Mouse (Mus musculus) hindbrain, embryonic 13.5 days (tissue): ENCODE measurements around the gene Mroh2a. TPM values are rescaled to one million over a fixed set of nuclear protein-coding genes. Genes with fewer than 3 reads are reported as not detected.
A peak's percentile ranks its signal among the peaks of the same experiment; 100 is the strongest.

Experiments used
- ATAC-seq: fragments of 200-750 bp; cut with Nextera tagmentation; 2 replicates; pipeline ENCODE4 v1.8.0; 2017; ENCODE audit warnings: moderate TSS enrichment; ENCODE audit not compliant: low FRiP score
- H3K27ac ChIP-seq: fragments of 300-500 bp; sonication (generic); 2 replicates; pipeline ENCODE4 v1.5.1; 2015; ENCODE audit warnings: inconsistent platforms, mild to moderate bottlenecking, moderate library complexity
- H3K27me3 ChIP-seq: fragments of 300-500 bp; sonication (generic); 2 replicates; pipeline ENCODE4 v1.6.1; 2015; ENCODE audit warnings: mild to moderate bottlenecking, inconsistent platforms
- H3K36me3 ChIP-seq: fragments of 300-500 bp; sonication (generic); 2 replicates; pipeline ENCODE4 v1.6.1; 2015; ENCODE audit warnings: mild to moderate bottlenecking, inconsistent platforms
- H3K4me1 ChIP-seq: fragments of 300-500 bp; sonication (generic); replicated peaks from 2 replicates; pipeline ENCODE4 v1.6.1; 2015; ENCODE audit warnings: inconsistent platforms
- H3K4me2 ChIP-seq: fragments of 300-500 bp; sonication (generic); 2 replicates; pipeline ENCODE4 v1.6.1; 2015; ENCODE audit warnings: inconsistent platforms, mild to moderate bottlenecking, moderate library complexity
- H3K4me3 ChIP-seq: fragments of 300-500 bp; sonication (generic); 2 replicates; pipeline ENCODE4 v1.5.1; 2015; ENCODE audit warnings: mild to moderate bottlenecking, inconsistent platforms
- H3K9ac ChIP-seq: fragments of 300-500 bp; sonication (generic); 2 replicates; pipeline ENCODE4 v1.6.1; 2015; ENCODE audit warnings: mild to moderate bottlenecking, inconsistent platforms
- H3K9me3 ChIP-seq: fragments of 300-500 bp; sonication (generic); 2 replicates; pipeline ENCODE4 v1.6.1; 2016; ENCODE audit warnings: inconsistent platforms
- WGBS: fragments of 180-500 bp; shearing (Covaris S2); methylation state at CpG from one replicate; pipeline ENCODE4 v1.1.7; 2015; 5-methylcytosine and 5-hydroxymethylcytosine counted together
- polyA plus RNA-seq: library from polyadenylated mRNA; unstranded; fragments of >200 nt; fragmentation: Nextera tagmentation; extraction: Ambion mirVana; gene quantifications from 2 replicates; pipeline ENCODE4 v1.2.1, GENCODE M21; 2015

The Mroh2a gene
- polyA plus RNA-seq, 1 experiment from 2014 or later: 0.66 TPM

DNA sequence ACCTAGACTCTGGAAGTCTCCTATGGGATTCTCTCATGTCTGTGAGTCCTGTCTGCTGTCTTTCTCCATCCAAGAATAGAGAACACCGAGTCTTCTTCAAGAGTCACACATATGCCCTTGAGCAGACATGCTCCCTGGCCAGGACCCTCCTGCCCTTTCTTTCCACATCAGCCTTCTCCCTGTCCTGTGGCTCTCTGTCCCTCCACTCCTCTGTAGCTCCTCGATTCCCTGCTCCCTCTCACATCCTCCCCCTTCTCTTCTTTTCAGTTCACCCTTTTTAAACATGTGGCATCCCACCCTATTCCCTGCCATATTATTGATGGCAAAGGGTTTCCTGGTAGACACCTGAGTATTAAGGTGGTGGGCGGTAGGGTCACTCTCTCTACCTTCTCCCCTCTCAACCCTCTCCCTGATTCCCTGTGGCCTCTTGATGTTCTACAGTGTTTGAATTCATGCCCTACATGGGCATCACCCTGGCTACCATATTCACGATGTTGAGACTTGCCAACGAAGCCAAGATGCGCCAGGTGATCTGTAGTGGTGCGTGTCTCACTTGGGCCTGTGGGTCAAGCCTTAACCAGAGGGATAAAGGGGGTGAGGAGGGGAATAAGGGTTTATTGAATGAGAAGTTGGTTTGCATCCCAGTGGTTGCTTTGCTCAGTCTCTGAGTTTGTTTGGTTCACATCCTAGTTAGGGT lies 5.2 kb downstream of the Mroh2a start:
- WGBS: 71% methylated on average over 7 of the region's 7 CpGs
- H3K4me1 ChIP-seq: no peaks in the 10 kb centered on the region
- H3K27me3 ChIP-seq: no peaks in the 10 kb centered on the region
- H3K4me2 ChIP-seq: no peak overlapping the region
- H3K9me3 ChIP-seq: peaks cover 97% of the 10 kb centered on the region
- no peak overlapping the region for H3K9ac ChIP-seq
- H3K36me3 ChIP-seq: no peaks in the 10 kb centered on the region
- no peak overlapping the region for H3K27ac ChIP-seq
- no peak overlapping the region for H3K4me3 ChIP-seq
- no peak for ATAC-seq

DNA sequence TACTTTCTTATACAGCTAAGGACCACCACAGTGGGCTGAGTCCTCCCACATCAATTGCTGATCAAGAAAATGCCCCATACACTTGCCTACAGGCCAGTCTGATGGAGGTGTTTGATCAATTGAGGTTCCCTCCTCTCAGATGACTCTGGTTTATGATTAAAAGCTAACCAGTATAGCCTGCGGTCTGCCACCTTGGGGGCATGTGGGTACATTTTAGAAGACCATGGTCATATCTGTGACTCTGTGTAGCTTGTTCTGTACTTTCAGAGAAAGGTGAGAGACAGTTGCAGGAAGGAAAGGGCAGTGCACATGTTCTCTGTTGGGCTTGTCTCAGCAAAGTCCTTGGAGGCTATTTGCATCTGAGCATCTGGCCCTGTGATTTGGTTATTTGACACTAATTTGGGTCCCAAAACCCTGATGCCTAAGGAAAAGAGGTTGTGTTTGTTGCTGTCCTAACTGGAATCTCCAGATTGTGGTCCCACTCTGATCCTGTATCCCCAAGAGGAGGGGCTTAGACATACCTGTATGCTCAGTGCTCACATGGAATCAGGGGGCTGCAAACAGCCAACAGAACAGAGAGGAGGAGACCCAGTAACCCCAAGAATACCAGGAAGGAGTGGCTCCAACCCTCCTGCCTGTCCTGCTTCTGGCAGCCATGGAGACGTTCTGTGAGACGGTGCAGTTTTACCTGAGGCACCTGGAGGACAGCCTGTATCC lies 6.0 kb downstream of the Mroh2a start:
- Histone ChIP-seq H3K27me3 (no peaks in the 10 kb centered on the region), H3K27ac (no peak overlapping the region), H3K4me2 (no peak overlapping the region), H3K4me3 (no peak overlapping the region), H3K4me1 (no peaks in the 10 kb centered on the region), H3K9me3 (peaks cover 97% of the 10 kb centered on the region), H3K36me3 (no peaks in the 10 kb centered on the region), H3K9ac (no peak overlapping the region)
- no peak for ATAC-seq
- WGBS: 53% methylated on average over 3 of the region's 3 CpGs

DNA sequence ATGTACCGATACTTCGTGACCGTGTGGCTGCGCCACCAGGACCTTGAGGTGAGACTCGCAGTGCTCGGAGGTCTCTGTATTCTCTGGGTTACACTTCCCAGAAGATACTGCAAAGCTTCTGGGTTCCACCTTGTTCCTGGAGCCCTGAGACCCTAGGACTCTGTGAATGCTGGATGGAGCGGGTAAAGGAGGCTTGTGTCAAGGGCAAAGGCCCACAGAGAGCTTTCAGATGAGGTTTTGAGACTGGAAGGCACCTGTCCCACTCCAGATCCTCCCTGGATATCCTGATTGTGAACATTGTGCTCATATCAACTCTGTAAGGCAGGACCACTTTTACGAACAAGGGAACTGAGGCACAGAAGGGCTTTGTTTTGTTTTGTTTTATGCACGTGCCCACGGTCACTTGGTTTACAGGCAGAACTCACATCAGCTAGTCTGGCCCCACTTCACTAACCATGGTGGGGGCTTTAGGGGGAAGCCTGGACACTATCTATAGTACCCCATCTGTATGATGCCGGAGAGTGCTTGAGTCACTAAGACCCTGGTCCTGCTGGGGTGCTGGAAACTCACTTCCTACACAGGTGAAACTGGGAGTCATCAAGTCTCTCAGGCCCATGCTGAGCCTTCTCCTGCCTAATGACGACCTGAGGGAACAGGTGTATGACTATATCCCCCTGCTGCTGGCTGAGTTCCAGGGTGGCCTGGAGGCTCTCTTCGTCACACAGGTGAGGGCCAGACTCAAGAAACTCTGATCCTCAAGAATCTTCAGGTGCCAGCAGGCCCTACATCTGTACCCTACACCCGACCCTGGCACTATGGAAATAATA lies 6.8 kb downstream of the Mroh2a start:
- Histone ChIP-seq H3K9ac (no peak overlapping the region), H3K4me2 (no peak overlapping the region), H3K36me3 (no peaks in the 10 kb centered on the region), H3K4me1 (no peaks in the 10 kb centered on the region), H3K9me3 (peaks cover 97% of the 10 kb centered on the region), H3K27me3 (no peaks in the 10 kb centered on the region), H3K4me3 (no peak overlapping the region), H3K27ac (no peak overlapping the region)
- ATAC-seq: no peak
- WGBS: 70% methylated on average over 14 of the region's 14 CpGs

GRCm38 (mm10) chr1:88234248-88234610 lies 7.4 kb downstream of the Mroh2a start:
- H3K36me3 ChIP-seq: no peaks in the 10 kb centered on the region
- H3K9me3 ChIP-seq: peaks cover 97% of the 10 kb centered on the region
- H3K27me3 ChIP-seq: no peaks in the 10 kb centered on the region
- no peaks in the 10 kb centered on the region for H3K4me1 ChIP-seq
- no peak for ATAC-seq
- H3K4me2 ChIP-seq: no peak overlapping the region
- WGBS: 67% methylated on average over 4 of the region's 4 CpGs
- no peak overlapping the region for H3K9ac ChIP-seq
- no peak overlapping the region for H3K27ac ChIP-seq
- no peak overlapping the region for H3K4me3 ChIP-seq

DNA sequence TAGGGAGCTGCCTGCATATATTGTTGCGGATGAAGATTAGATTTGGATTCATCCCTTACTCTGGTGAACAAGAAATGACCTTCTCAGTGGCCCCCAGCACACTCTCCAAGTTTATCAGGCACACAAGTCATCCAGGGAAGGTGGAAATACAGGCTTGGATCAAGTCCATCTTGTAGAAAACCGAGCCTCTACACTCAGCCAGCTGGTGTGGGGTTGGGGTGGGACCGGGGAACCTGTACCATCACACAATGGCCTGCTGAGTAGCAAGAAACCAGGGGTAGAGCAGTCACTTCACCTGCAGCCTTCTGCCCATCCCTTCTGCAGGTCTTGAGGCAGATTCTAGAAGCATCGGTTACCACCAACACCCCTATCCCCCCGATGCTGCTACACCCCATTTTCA lies 7.9 kb downstream of the Mroh2a start:
- WGBS: 45% methylated on average over 5 of the region's 5 CpGs
- Histone ChIP-seq H3K27me3 (no peaks in the 10 kb centered on the region), H3K36me3 (no peaks in the 10 kb centered on the region), H3K9me3 (peaks cover 97% of the 10 kb centered on the region), H3K4me1 (no peaks in the 10 kb centered on the region), H3K4me2 (no peak overlapping the region), H3K27ac (no peak overlapping the region), H3K4me3 (no peak overlapping the region), H3K9ac (no peak overlapping the region)
- ATAC-seq: no peak

- H3K27me3 ChIP-seq: no peaks in the 10 kb centered on the region
- H3K27ac ChIP-seq: no peak overlapping the region
- no peaks in the 10 kb centered on the region for H3K4me1 ChIP-seq
- no peak for ATAC-seq
- H3K36me3 ChIP-seq: no peaks in the 10 kb centered on the region
- no peak overlapping the region for H3K9ac ChIP-seq
- no peak overlapping the region for H3K4me2 ChIP-seq
- H3K4me3 ChIP-seq: no peak overlapping the region
- peaks cover 97% of the 10 kb centered on the region for H3K9me3 ChIP-seq
- 63% methylated on average over 11 of the region's 11 CpGs for WGBS
Measured at GRCm38 (mm10) chr1:88235046-88235893, 8.5 kb downstream of the Mroh2a start.

DNA sequence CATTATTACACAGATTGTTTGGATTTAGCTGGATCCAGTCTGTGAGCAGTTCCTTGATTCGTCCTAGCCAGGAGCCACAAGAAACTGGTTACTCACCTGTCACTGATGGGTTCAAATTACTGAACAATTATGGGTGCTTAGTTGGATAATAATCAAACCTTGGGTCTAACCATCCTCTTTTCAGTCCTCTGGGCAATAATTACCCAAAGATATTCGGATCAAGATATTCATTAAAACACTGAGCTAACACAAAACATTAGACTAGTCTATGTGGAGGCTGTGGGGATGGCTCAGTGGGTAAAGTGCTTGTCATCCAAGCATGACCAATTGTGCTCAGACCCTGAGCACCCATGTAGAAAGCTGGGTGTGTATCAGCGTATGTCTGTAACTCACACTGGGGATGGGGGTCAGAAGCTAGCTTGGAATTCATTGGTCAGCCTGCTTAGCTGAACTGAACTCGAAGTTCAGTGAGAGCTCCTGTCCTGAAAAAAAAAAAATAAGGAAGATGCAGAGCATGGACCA lies 9.2 kb downstream of the Mroh2a start:
- H3K4me2 ChIP-seq: no peak overlapping the region
- no peak overlapping the region for H3K4me3 ChIP-seq
- H3K9me3 ChIP-seq: peaks cover 97% of the 10 kb centered on the region
- 63% methylated on average over 4 of the region's 4 CpGs for WGBS
- H3K36me3 ChIP-seq: no peaks in the 10 kb centered on the region
- H3K27ac ChIP-seq: no peak overlapping the region
- no peak overlapping the region for H3K9ac ChIP-seq
- H3K27me3 ChIP-seq: no peaks in the 10 kb centered on the region
- H3K4me1 ChIP-seq: no peaks in the 10 kb centered on the region
- ATAC-seq: no peak

GRCm38 (mm10) chr1:88237311-88237710 lies 10.5 kb downstream of the Mroh2a start:
- Histone ChIP-seq H3K36me3 (no peaks in the 10 kb centered on the region), H3K27me3 (no peaks in the 10 kb centered on the region), H3K4me3 (no peak overlapping the region), H3K9me3 (peaks cover 94% of the 10 kb centered on the region), H3K9ac (no peak overlapping the region), H3K4me2 (no peak overlapping the region), H3K4me1 (no peaks in the 10 kb centered on the region), H3K27ac (no peak overlapping the region)
- no peak for ATAC-seq
- WGBS: 85% methylated on average over 5 of the region's 5 CpGs

GRCm38 (mm10) chr1:88238771-88239170 lies 12.0 kb downstream of the Mroh2a start:
- Histone ChIP-seq H3K27me3 (no peaks in the 10 kb centered on the region), H3K36me3 (no peaks in the 10 kb centered on the region), H3K9ac (no peak overlapping the region), H3K4me3 (no peak overlapping the region), H3K27ac (no peak overlapping the region), H3K4me2 (no peak overlapping the region), H3K9me3 (peaks cover 93% of the 10 kb centered on the region), H3K4me1 (no peaks in the 10 kb centered on the region)
- 78% methylated on average over 6 of the region's 6 CpGs for WGBS
- ATAC-seq: peak; percentile 4; the same call in 1 of the 2 replicates

- H3K27ac ChIP-seq: no peak overlapping the region
- 73% methylated on average over 5 of the region's 5 CpGs for WGBS
- H3K4me3 ChIP-seq: no peak overlapping the region
- no peak for ATAC-seq
- H3K4me2 ChIP-seq: no peak overlapping the region
- no peaks in the 10 kb centered on the region for H3K36me3 ChIP-seq
- no peak overlapping the region for H3K9ac ChIP-seq
- H3K4me1 ChIP-seq: no peaks in the 10 kb centered on the region
- peaks cover 93% of the 10 kb centered on the region for H3K9me3 ChIP-seq
- no peaks in the 10 kb centered on the region for H3K27me3 ChIP-seq
Measured at GRCm38 (mm10) chr1:88240072-88240471, 13.3 kb downstream of the Mroh2a start.

- H3K27me3 ChIP-seq: no peaks in the 10 kb centered on the region
- no peak overlapping the region for H3K4me2 ChIP-seq
- H3K4me1 ChIP-seq: no peaks in the 10 kb centered on the region
- no peak overlapping the region for H3K4me3 ChIP-seq
- 0 out of 2 replicates have a peak, but pooled peaks have one; percentile 1 for ATAC-seq
- H3K9ac ChIP-seq: no peak overlapping the region
- no peak overlapping the region for H3K27ac ChIP-seq
- H3K9me3 ChIP-seq: peaks cover 93% of the 10 kb centered on the region
- no peaks in the 10 kb centered on the region for H3K36me3 ChIP-seq
- 79% methylated on average over 4 of the region's 4 CpGs for WGBS
Measured at GRCm38 (mm10) chr1:88240579-88240978, 13.8 kb downstream of the Mroh2a start.
